Mouse (Mus musculus): Measurements from ENCODE around the gene En2.

The En2 gene

DNA sequence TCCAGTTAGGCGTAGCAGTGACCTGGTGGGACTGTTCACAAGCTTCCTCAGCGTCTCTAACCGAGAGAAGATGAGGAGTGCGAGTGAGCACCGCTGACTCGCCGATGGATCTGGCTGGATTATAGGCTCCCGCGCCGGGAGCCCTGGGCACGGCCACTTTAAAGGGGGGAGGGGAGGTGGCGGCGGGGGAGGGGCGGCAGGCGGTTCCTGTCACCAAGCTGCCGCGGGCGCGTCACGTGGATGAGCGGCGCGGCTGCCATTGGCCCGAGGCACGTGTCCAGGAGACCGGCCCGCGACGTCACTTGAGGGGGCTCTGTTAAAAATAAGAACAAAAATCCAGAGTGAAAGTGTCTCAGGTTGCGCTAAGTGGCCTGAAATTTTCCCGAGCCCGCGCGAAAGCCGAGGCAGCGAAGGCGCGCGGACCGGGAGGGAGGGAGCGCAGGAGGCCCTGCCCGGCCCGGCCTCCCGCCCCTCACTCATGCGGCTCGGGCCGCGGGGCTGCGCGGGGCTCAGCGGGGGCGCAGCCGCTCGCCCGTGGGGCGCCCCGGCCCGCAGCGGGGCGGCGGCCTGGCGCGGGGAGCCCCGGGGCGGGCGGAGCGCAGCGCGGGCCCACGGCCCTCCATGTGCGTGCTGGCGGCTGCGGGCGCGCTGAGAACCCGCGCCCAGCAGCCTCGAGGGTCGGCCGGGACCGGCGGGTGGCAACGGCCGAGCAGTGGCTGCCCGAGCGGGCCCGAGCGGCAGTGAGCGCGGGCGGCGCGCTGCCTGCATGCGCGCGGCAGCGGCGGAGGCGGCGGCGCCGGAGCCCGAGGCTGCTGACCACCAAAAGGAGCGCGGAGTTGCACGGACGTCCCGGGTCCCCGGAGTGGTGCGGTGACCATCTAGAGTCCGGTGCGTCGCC, at the start of gene En2:
Gene En2 (plus strand): TSS at position 337 of the 898 bp plus-strand sequence.
- in situ Hi-C loops (cut with MboI; ENCODE audit: low pct_unique_long_range_greater_than_20kb in 1 of 2, low sequenced_read_pairs in 2 of 2, unreplicated experiment in 1 of 2): loop anchor here in 1 of 2 experiments (10.0 to 25.0 kb wide), 2 partner anchors 297 to 1309 kb away; partner anchors contain the start of genes Mnx1 and Shh

DNA sequence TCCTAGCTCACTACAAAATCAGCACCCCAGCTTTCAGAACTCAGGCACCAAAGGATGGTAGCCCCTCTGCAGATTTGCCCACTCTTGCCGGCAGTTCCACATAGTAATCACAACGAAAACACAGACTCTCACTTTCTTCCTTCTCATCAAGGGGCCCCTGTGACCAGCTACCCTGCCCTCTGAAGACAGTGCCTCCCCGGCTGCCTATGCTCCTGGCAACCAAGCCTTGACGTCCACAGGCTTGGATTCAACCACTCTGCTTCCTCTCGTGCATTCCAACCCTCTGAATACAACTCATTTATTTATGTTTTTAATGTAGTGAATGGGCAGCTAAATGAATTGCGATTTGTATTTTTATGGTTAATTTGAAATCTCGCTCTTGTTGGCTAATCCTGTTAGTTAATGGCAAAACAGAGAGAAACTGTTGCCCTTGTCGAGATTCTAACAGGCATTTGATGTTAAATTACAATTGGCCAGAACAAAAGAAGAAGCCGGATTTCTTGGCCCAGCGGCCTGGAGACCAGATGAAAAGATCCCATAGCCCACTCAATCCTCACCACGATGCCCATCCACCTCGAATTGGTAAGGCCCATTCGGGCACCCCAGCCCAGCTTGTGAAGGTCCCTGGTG, 48.1 kb upstream of the En2 start:
- in situ Hi-C loops (cut with MboI; ENCODE audit: low pct_unique_long_range_greater_than_20kb in 1 of 2, low sequenced_read_pairs in 2 of 2, unreplicated experiment in 1 of 2): no loop called here

DNA sequence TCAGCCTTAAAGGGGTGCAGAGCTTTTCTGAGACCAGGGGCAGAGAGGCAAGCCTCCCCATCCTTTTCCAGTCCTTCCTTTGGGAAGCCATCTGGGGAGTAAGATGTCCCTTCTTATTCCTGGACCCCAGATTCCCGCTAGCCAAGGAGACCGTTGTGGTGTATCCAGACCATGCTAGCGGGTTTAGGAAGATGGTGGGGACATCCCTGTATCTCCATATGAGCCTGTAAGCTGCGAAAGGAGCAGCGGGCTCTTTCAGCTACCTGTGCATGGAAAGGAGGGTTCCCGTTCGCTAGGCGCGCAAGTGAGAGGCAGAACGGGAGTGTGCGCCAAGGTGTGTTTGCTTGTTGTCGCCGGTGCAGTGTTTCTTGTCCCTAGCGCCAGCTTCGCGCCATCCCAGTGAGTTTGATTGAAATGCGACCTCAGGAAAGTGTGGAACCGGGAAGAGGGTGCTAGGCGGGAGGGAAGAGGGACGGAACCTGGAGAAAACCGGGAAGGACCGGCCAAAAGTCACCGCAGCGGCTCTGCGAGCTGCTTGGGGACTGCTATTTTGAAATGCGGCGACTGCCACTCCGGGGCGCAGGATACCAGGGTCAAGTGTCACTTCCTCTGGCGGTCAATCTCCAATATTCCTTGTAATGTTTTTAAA, 47.5 kb upstream of the En2 start:
- in situ Hi-C loops (cut with MboI; ENCODE audit: low pct_unique_long_range_greater_than_20kb in 1 of 2, low sequenced_read_pairs in 2 of 2, unreplicated experiment in 1 of 2): no loop called here

DNA sequence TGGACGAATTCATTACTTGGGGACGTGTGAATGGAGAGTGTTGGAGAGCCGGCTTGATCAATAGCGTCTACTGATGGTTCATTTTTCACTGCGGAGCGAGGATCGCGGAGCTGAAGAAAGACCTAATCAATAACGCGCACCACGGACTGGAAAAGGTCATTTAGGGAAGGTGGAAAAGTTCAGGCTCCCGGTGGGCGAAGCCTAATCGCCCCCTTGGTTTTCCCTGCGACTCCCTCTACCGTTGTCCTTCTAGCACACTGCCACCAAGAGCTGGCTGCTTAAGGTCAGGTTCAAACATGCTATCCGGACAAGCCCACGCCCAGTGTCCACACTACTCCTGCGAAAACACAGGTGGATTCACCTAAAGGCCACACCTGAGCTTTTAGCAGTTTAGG, 47.0 kb upstream of the En2 start:
- in situ Hi-C loops (cut with MboI; ENCODE audit: low pct_unique_long_range_greater_than_20kb in 1 of 2, low sequenced_read_pairs in 2 of 2, unreplicated experiment in 1 of 2): no loop called here

DNA sequence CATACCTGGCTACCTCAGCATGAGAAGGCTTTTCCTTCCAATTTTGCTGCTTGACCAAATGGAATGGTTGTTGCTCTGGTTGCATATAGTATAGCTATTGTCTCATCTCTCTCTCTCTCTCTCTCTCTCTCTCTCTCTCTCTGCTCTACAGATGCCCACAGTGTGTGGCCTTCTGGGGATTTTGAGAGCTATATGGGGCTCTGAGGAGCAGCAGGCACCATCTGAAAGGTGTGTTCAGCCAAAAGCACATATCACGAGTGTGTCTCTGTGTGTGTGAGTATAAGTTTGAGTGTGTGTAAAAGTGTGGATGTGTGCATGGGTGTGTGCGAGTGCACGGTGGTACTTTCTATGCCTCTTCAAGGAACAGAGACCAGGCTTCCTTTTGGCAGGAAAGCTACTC, 45.9 kb upstream of the En2 start:
- in situ Hi-C loops (cut with MboI; ENCODE audit: low pct_unique_long_range_greater_than_20kb in 1 of 2, low sequenced_read_pairs in 2 of 2, unreplicated experiment in 1 of 2): no loop called here

DNA sequence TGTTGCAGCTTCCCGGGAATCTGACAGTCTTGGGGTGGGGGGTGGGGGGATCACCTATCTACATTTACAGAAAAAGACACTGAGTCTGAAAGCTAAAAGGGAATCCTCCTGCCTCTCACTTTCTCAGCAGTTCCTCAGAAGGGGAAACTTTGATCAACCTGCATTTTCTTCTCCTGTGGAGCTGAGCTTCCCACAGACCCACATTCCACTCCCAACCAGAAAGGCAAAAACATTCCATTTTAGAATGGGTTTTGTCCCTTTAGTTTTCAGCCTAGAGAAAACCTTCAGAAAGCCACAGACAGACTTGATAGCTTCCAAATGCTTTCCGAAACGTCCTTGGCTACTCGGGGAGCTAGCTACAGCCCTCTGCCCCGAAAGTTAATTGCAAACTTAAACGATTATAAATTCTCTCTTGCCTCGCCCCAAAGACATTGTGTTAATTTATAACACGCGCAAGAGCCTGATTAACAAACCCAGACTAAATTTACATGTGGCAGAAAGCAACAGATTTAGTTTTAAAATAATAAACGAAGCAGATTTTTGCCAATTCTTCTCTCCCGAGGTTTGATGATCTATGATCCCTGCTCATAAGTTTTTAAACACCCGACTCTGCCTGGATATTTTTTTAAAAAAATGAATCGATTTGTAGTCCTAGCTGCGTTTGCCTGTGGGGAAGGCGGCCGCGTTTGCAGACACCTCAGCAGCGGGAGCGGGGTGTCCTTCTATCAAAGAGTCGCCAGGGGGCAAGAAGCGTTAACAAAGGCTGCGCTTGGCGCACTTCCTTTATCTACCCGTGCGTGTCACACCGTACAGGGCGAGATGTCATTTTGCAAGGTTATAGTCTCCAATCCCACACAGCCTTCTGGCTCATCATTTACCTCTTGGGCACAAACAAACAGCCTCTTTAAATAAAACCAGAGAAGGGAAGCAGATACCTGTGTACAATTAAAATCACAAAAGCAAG, 42.7 kb upstream of the En2 start:
- in situ Hi-C loops (cut with MboI; ENCODE audit: low pct_unique_long_range_greater_than_20kb in 1 of 2, low sequenced_read_pairs in 2 of 2, unreplicated experiment in 1 of 2): no loop called here

DNA sequence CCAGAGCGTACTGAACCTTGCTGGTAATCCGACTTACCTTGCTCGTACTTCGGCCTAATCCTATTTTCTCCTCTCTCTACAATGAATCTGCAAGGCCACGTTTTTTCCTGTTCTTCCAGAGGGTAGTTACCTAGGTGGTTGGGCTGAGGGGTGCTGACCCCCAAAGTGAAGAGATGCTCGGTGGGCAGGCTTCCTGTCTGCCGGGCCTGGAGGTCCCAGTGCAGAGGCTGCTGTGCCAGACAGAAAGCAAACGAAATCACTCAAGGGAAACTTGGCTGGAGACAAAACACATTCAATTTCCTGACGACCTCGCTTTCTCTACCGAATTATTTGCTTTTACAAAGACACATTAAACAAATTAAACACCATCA, 42.1 kb upstream of the En2 start:
- in situ Hi-C loops (cut with MboI; ENCODE audit: low pct_unique_long_range_greater_than_20kb in 1 of 2, low sequenced_read_pairs in 2 of 2, unreplicated experiment in 1 of 2): no loop called here

DNA sequence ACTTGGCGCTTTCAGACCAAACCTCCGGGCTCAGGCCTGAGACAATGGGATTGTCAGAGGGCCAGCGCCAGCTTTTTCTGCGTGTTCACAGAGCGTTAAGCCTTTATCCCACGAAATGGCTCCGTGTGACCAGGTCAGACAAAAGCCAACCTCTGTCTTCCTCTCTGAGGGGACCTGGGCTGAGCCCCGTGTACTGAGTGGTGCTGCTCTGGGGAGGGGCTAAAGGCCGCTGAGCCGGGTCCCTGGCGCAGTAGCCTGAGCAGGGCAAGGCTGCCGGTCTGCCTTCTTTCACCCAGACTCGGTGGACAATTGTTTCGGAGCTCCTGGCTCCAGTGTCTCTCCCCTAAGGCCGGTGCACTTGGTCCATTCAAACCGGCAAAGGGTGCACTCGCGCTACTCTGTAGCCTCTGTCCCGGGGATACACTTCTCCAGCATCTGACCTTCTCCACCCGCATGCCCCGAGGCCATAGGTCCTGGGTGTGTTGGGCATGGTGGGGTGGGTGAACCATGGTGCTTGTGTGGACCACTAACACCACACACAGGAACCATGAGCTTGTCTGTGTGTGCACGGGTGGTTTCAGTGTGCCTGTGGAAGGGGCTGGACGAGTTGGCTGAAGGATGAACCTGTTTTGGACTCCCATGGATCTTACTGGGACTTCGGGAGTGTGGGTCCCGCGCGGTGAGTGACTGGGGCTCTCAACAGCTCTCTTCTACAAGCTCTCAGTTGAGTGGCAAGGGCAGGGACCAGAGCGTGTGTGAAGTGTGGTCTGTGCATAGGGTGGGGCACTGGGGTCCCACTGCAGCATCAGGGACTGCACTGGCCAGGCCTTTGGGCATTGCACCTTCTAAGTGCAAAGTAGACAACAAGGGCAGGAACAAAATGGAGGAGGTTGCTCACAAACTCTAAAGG, 40.9 kb upstream of the En2 start:
- in situ Hi-C loops (cut with MboI; ENCODE audit: low pct_unique_long_range_greater_than_20kb in 1 of 2, low sequenced_read_pairs in 2 of 2, unreplicated experiment in 1 of 2): no loop called here

DNA sequence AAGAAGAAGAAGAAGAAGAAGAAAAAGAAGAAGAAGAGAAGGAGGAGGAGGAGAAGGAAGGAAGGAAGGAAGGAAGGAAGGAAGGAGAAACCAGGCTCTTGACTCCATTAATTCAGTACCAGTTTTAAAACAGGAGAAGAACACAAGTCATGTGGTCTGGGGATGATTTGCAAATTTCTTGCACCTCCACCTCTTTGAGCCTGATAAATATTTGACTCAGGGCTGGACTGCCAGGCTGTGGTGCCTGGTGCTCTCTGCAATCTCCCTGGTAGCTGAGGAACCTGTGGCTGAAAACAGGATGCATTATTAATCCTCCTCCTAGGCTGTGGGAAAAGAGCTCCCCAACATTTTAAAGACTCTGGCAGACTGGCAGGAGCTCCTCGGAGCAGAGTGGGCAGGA, 36.6 kb upstream of the En2 start:
- in situ Hi-C loops (cut with MboI; ENCODE audit: low pct_unique_long_range_greater_than_20kb in 1 of 2, low sequenced_read_pairs in 2 of 2, unreplicated experiment in 1 of 2): no loop called here

DNA sequence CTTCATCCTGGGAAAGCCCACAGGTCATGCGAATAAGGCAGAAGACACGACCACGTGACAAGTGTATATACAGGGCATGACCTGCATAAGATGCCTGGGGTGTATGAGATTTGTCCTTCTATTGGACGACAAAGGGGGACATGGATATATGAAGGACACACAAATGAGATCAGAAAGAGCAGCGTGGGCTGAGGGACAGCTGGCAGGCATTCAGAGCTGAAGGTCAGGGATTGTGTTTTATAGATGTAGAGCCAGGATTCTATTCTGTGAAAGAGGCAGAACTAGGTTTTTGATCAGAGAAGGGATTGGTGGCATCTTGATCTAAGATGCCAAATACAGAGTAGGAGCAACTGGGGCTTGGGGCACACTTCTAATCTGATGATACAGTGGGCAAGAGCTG, 33.3 kb upstream of the En2 start:
- in situ Hi-C loops (cut with MboI; ENCODE audit: low pct_unique_long_range_greater_than_20kb in 1 of 2, low sequenced_read_pairs in 2 of 2, unreplicated experiment in 1 of 2): no loop called here

DNA sequence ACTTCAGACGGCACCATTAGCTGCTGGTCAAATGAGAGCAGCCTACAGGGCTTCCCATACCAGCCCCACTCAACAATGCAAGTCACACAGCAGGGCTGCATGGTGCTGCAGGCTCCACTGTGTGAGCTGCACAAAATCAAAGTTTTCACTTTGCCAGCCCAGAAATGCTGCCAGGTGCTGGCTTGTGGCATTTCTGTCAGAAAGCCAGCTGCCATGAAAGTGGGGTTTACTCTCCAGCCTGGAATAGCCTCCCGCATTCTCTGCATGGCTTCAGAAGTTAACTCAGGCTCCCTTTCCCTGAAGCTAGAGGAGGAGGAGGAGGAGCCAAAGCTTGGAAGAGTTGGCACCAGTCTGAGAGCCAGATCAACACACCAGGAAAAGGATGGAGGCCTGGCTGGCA, 29.1 kb upstream of the En2 start:
- in situ Hi-C loops (cut with MboI; ENCODE audit: low pct_unique_long_range_greater_than_20kb in 1 of 2, low sequenced_read_pairs in 2 of 2, unreplicated experiment in 1 of 2): no loop called here

DNA sequence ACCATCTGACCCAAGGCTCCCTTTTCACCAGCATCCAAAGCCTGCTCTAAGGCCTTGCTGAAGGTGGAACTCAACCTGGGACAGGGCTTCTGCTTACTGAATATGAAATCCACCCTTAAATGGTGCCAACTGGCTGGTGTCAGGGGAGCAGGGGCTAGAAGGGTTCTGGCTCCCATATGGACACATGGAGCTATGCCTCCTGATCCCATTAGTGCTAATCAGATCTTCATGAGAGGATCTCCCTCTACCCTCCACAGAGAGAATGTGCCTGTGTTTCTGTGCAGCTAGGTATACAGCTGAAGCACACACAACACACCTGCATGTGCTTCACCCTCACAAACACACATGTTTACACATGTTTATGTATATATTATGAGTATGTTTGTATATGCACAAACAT, 20.9 kb upstream of the En2 start:
- in situ Hi-C loops (cut with MboI; ENCODE audit: low pct_unique_long_range_greater_than_20kb in 1 of 2, low sequenced_read_pairs in 2 of 2, unreplicated experiment in 1 of 2): no loop called here

DNA sequence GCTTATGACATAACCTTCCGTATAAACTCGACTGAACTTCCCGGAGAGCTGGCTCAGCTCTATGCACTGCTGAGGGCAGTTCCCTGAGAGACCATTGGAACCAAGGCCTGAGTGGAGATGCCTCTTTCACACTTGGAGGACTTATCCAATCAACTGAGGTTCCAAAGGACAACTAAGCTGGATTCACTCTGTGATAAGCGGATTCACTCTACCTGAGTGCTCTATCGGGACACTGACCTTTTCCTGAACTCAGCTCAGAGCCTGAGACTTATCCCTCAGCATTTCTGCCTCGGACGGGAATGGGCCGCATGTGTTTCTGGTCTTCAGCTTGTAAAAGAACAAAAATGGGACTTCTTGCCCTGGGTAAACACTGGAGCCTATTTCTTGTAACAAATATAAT, 19.5 kb upstream of the En2 start:
- in situ Hi-C loops (cut with MboI; ENCODE audit: low pct_unique_long_range_greater_than_20kb in 1 of 2, low sequenced_read_pairs in 2 of 2, unreplicated experiment in 1 of 2): no loop called here

DNA sequence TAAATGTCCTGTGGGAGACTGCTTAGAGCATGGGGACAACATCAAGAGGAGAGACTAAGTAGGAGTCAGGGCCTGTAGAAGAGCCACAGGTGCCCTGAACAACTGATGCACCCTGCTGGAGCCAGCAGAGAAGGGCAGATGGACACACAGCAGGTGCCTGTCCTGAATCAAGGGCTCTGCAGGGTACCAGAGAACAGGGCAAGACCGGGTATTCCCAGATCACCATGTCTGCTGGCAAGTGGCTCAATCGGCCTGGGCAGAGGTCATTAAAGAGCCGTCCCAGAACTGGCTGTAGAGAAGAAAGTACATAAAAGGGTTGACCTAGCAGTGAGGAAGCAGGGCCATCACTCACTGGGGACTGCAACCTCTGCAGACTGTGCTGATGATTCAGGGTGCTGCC, 17.0 kb upstream of the En2 start:
- in situ Hi-C loops (cut with MboI; ENCODE audit: low pct_unique_long_range_greater_than_20kb in 1 of 2, low sequenced_read_pairs in 2 of 2, unreplicated experiment in 1 of 2): no loop called here

DNA sequence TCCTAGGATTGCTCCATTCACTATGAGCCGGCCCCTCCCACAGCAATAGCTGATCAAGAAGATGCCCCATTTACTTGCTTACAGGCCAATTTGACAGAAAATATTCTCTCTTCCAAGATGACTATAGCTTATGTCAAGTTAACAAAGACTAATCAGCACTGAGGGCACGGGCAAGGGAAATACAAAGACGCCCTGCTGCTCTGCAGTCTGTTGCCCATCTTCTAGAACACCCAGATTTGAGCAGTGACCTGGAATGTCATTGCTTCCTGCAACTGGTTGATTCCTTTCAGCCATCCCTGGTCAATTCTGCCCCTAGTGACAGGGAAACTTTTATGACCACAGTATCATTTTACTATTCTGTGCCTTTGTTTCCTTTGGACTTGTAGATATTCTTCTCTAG, 16.1 kb upstream of the En2 start:
- in situ Hi-C loops (cut with MboI; ENCODE audit: low pct_unique_long_range_greater_than_20kb in 1 of 2, low sequenced_read_pairs in 2 of 2, unreplicated experiment in 1 of 2): no loop called here

DNA sequence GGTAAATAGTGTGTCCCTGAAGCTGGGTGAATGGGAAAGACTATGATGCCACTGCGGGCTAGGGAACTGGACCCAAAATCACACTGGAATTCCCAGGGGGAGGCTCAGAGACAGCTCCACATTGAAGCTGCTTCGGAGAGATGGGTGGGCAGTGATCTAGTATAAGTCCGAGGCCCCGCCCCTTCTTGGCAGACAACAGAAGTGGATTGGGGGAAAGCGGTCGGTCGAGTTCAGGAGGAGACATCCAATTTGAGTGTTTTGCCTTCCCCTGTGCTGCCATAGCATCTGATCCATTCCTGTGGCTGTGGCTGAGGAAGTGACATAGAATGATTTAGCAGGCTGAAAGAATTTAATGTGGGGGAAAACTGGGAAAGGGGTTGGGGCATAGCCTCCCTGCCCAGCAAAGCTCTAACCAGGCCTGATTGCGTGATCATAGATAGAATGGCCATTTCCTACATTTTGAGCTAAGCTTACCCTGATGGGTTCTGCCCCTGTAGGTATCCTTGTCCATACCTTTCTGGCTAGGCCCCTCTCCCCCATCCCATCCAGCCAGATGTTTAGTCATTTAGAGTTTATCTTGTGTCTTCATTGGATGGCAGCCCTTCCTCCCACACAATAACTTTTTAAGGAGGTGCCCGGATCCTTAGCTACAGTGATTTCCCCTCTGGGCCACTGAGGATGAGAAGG, 8.3 kb upstream of the En2 start:
- in situ Hi-C loops (cut with MboI; ENCODE audit: low pct_unique_long_range_greater_than_20kb in 1 of 2, low sequenced_read_pairs in 2 of 2, unreplicated experiment in 1 of 2): loop anchor here in 1 of 2 experiments (25.0 kb wide), 1 partner anchor 305 kb away; the partner anchor contains the start of gene Shh

DNA sequence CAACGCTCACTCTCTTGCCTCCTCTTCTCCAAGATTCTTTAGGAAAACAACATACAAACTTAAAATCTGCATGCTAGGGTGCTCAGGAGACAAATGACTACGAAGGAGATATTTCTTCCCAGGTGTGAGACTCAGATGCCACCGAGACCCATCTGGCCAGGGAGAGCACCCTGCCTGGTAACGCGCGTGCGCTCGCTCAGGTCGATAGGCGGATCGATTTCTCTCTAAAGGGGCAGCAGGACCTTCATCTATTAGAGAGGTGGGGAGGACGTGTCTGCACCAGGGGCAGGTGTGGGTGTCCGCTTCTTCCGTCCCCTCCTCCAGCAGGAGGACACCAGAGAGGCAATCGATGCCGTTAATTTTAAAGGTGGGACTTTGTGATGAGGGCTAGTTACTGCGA, 7.7 kb upstream of the En2 start:
- in situ Hi-C loops (cut with MboI; ENCODE audit: low pct_unique_long_range_greater_than_20kb in 1 of 2, low sequenced_read_pairs in 2 of 2, unreplicated experiment in 1 of 2): loop anchor here in 1 of 2 experiments (25.0 kb wide), 1 partner anchor 305 kb away; the partner anchor contains the start of gene Shh
